Mouse (Mus musculus) hindbrain, embryonic 16.5 days (tissue): ENCODE measurements around the gene Arsg. TPM values are rescaled to one million over a fixed set of nuclear protein-coding genes. Genes with fewer than 3 reads are reported as not detected.

Experiments
- ATAC-seq: fragments of 200-750 bp; cut with Nextera tagmentation; 2 replicates; pipeline ENCODE4 v1.8.0; 2017; ENCODE audit warnings: moderate TSS enrichment, moderate library complexity
- H3K27ac ChIP-seq: fragments of 300-500 bp; sonication (generic); 2 replicates; pipeline ENCODE4 v1.5.1; 2014; ENCODE audit warnings: low read depth, mild to moderate bottlenecking, control low read depth, low read length, moderate library complexity
- H3K27me3 ChIP-seq: fragments of 300-500 bp; sonication (generic); replicated peaks from 2 replicates; pipeline ENCODE4 v1.6.1; 2014; ENCODE audit warnings: low read length; ENCODE audit not compliant: control insufficient read depth, insufficient read depth
- H3K36me3 ChIP-seq: fragments of 300-500 bp; sonication (generic); 2 replicates; pipeline ENCODE4 v1.6.1; 2014; ENCODE audit warnings: mild to moderate bottlenecking, low read length, moderate library complexity, mixed read lengths; ENCODE audit not compliant: control insufficient read depth, insufficient read depth
- H3K4me1 ChIP-seq: fragments of 300-500 bp; sonication (generic); 2 replicates; pipeline ENCODE4 v1.6.1; 2014; ENCODE audit warnings: low read depth, low read length; ENCODE audit not compliant: control insufficient read depth, insufficient read depth
- H3K4me2 ChIP-seq: fragments of 300-500 bp; sonication (generic); 2 replicates; pipeline ENCODE4 v1.6.1; 2014; ENCODE audit warnings: mild to moderate bottlenecking, low read length, control low read depth, moderate library complexity
- H3K4me3 ChIP-seq: fragments of 300-500 bp; sonication (generic); 2 replicates; pipeline ENCODE4 v1.5.1; 2014; ENCODE audit warnings: mild to moderate bottlenecking, low read length, control low read depth, moderate library complexity
- H3K9ac ChIP-seq: fragments of 300-500 bp; sonication (generic); 2 replicates; pipeline ENCODE4 v1.6.1; 2014; ENCODE audit warnings: low read depth, mild to moderate bottlenecking, control low read depth, low read length, moderate library complexity
- H3K9me3 ChIP-seq: fragments of 300-500 bp; sonication (generic); 2 replicates; pipeline ENCODE4 v1.6.1; 2014; ENCODE audit warnings: mild to moderate bottlenecking, low read length, moderate library complexity; ENCODE audit not compliant: control insufficient read depth
- WGBS: fragments of 180-500 bp; shearing (Covaris S2); extraction: QIAGEN DNeasy Blood & Tissue Kit; methylation state at CpG from one replicate; pipeline ENCODE4 v1.1.7; 2014; 5-methylcytosine and 5-hydroxymethylcytosine counted together
- polyA plus RNA-seq: library from polyadenylated mRNA; unstranded; fragments of >200 nt; fragmentation: Nextera tagmentation; extraction: Ambion mirVana; gene quantifications from 2 replicates; pipeline ENCODE4 v1.2.1, GENCODE M21; 2015

Arsg gene
- polyA plus RNA-seq, result 8.0 and 9.0 TPM in 2 replicates

DNA sequence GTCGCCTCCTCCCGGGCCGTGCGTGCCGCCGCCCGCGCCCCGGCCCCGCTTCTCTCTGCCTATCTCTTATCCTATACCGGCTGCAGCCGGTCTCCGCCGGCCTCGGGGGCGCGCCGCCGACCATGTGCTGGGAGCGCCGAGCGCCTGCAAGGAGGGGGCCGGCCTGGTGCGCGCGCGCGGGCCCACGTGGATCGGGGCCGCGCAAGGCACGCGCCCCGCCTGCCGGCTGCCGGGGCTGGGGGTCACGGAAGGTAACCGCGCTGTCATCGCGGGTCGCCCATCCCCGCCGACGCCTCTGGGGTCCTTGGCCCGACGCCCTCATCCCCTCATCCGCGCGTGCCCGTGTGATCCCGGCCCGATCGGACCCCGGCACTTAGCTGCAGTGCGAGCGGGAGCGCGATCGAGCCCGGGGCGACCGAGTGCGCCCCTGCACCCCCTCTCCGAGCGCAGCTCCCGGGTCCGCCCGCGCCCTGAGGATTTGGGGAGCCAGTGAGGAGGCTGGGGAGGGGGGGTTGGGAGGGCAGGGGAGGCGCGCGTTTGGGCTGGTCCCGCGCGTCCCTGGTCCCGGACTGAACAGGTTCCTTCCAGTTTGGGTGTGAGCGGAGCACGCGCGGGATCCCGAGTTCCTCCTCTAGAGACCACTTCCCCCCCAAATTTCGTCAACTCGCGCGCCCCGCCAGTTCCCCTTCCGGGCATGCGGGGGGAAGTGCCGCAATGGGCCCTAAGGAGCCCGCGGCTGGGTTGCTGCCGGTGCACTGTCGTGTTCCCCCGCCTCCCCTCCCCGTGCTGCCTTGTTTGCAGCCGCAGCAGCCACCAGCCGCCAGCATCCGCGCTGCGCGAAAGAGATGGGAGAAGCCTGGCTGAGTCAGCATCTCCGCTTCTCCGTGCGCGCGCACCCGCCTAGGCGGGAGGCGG lies at the start of gene Arsg, which contains the start of gene Slc16a6:
Gene Arsg, plus strand, starts transcription at position 204 of the 915 bp plus-strand sequence.
Gene Slc16a6, minus strand, starts transcription at position 428 of the 915 bp plus-strand sequence.
- WGBS, result under 1% methylated on average over 80 of the region's 111 CpGs
- Histone ChIP-seq H3K4me2 (peak within 1 kb of the TSS; percentile 91), H3K4me3 (peak within 1 kb of the TSS; percentile 85), H3K36me3 (no peaks in the 10 kb centered on the region), H3K4me1 (peaks cover 14% of the 10 kb centered on the region), H3K27me3 (no peaks in the 10 kb centered on the region), H3K27ac (peak within 1 kb of the TSS; percentile 96), H3K9me3 (no peaks in the 10 kb centered on the region), H3K9ac (peak within 1 kb of the TSS; percentile 91)
- ATAC-seq, result peak; percentile 85

DNA sequence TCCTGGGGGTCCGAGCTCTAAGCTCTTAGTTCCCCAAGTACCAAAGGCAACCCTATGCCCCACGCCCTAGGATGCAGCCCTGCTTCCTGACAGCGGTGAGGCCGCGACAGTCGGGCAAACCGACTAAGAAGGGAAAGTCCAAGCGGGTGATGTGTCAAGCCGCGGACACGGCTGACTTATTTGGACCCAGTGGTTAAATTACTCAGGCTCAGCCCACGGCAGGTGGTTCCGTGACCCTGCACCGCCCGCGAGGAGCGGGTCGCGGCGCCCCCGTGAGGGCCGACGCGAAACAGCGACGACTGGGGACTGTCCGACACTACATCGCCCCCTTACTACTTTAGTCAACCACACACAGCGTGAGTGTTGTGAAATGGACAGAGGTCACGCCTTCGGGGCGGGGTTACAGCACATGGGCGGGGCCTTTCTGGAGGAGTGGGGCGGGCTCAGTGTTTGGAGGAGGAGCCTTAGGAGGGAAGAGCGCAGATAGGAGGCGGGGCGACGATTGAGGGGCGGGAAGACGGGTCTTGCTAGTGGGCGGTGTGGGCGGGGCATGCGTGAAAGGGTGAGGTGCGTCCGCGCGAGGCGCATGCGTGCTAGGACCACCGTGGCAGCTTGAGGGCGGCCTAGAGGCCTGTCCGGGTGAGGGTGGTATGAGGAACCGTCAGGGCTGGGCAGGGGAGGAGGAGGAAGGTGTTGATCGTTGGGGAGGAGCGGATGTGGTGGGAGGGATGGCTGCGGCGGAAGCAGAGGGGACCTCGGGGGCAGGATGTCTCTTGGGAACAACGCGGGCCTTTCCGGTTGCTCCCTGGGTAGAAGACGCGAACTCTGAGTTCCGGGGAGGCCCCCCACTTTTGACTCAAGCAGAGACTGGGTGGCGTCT lies 47.5 kb upstream of the Arsg start, which contains the start of gene Amz2:
Gene Amz2, plus strand, starts transcription at position 555 of the 880 bp plus-strand sequence.
- Histone ChIP-seq H3K4me3 (peak within 1 kb of the TSS; percentile 69), H3K4me2 (peak within 1 kb of the TSS; percentile 79), H3K36me3 (peaks cover 11% of the 10 kb centered on the region), H3K9ac (peak within 1 kb of the TSS; percentile 86), H3K27ac (peak within 1 kb of the TSS; percentile 84), H3K27me3 (no peaks in the 10 kb centered on the region), H3K9me3 (no peaks in the 10 kb centered on the region; the same call in 1 of the 2 replicates), H3K4me1 (peaks cover 5% of the 10 kb centered on the region)
- peak; percentile 97 for ATAC-seq
- WGBS, result 1% methylated on average over 63 of the region's 65 CpGs

DNA sequence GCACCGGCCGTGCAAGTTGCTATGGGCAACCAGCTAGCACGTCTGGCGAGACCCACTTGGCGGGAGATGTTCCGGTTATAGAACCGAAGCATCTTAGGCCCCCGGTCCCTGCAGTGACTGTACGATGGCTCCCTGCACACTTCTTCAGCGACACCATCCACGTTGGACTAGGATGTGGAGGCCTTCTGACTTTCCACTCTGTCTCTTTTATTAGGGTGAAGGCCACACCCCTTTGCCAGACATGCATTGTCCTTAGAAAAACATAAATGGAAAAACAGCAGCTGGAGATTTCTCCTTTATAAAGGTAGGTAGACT lies 46.9 kb upstream of the Arsg start:
- ATAC-seq, result no peak

DNA sequence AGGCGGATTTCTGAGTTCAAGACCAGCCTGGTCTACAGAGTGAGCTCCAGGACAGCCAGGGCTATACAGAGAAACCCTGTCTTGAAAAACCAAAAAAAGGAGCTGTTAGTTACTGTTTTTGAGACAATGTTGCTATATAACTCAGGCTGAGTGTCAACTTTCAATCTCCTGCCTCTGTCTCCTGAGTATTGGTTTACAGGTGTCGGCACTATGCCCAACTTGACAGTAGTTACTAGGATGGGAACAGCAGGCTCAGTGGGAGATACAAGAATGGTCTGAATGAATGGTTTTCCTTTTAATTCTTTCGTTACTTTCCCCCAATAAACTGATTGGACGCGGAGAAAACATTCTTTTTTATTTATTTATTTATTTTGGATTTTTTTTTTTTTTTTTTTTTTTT lies 45.8 kb upstream of the Arsg start:
- Histone ChIP-seq H3K4me1 (peaks cover 5% of the 10 kb centered on the region), H3K27me3 (no peaks in the 10 kb centered on the region), H3K27ac (no peak overlapping the region), H3K9ac (no peak overlapping the region), H3K9me3 (no peaks in the 10 kb centered on the region), H3K36me3 (peaks cover 11% of the 10 kb centered on the region), H3K4me3 (no peak overlapping the region), H3K4me2 (peak overlapping the region; percentile 79)
- WGBS, result 97% methylated on average over 5 of the region's 5 CpGs
- no peak for ATAC-seq

More for the DNA sequence above, 46.9 kb upstream of the Arsg start:
- Histone ChIP-seq H3K4me2 (peak overlapping the region; percentile 79), H3K4me1 (peaks cover 5% of the 10 kb centered on the region), H3K9me3 (no peaks in the 10 kb centered on the region; the same call in 1 of the 2 replicates), H3K27ac (peak overlapping the region; percentile 84), H3K4me3 (peak overlapping the region; percentile 69), H3K9ac (peak overlapping the region; percentile 86), H3K36me3 (peaks cover 11% of the 10 kb centered on the region), H3K27me3 (no peaks in the 10 kb centered on the region)
- WGBS, result 0% methylated on average over 11 of the region's 11 CpGs

DNA sequence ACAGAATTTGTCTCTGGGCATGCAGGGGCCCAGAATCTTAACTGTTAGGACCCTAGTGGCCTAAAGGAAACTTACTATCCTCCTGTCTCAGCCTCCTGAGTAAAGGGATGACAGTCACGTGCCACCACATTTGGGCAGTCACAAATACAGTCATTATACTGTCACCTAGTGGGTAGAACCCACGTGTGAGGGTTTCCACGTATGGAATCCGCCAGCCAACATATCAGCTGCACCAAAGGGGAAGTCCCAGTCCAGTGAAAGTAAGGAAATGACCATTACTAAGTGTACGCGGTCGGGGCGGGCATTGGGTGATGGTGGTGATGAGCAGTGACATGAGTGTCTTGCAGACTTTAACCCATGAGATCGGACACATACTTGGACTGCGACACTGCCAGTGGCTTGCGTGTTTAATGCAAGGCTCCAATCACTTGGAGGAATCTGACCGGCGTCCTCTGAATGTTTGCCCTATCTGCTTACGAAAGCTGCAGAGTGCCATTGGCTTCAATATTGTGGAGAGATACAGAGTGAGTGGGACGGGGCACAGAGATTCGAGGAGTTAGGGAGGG lies 38.9 kb upstream of the Arsg start:
- H3K9ac ChIP-seq, result no peak overlapping the region
- no peak overlapping the region for H3K4me3 ChIP-seq
- no peaks in the 10 kb centered on the region for H3K27me3 ChIP-seq
- no peak for ATAC-seq
- WGBS, result 95% methylated on average over 16 of the region's 16 CpGs
- H3K36me3 ChIP-seq, result peaks cover 36% of the 10 kb centered on the region
- no peaks in the 10 kb centered on the region for H3K9me3 ChIP-seq
- H3K4me1 ChIP-seq, result no peaks in the 10 kb centered on the region
- no peak overlapping the region for H3K27ac ChIP-seq
- H3K4me2 ChIP-seq, result no peak overlapping the region

DNA sequence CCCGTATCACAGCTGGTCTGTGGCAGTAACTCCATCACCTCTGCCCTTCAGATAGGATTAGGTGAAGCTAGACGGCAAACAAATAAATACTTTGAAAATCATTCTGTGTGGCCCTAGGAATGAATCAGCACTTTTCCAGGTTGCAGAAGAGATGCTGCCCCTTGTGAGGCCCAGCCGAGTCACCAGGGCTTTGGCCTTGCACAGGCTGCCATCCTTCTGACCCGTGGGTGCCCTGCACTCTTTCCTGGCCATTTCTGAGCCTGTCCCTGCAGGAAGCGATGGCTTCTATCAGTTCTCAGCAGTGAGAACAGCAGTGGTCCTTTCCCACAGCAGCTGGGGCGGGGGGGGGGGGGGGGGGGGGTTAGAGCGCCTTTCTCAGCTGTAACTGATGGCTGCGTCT lies 36.3 kb upstream of the Arsg start:
- H3K27me3 ChIP-seq, result no peaks in the 10 kb centered on the region; the same call in 1 of the 2 replicates
- H3K4me1 ChIP-seq, result peaks cover 10% of the 10 kb centered on the region
- WGBS, result 69% methylated on average over 7 of the region's 8 CpGs
- H3K27ac ChIP-seq, result no peak overlapping the region
- no peaks in the 10 kb centered on the region for H3K9me3 ChIP-seq
- peaks cover 25% of the 10 kb centered on the region for H3K36me3 ChIP-seq
- no peak overlapping the region for H3K9ac ChIP-seq
- H3K4me2 ChIP-seq, result no peak overlapping the region
- H3K4me3 ChIP-seq, result no peak overlapping the region
- no peak for ATAC-seq

DNA sequence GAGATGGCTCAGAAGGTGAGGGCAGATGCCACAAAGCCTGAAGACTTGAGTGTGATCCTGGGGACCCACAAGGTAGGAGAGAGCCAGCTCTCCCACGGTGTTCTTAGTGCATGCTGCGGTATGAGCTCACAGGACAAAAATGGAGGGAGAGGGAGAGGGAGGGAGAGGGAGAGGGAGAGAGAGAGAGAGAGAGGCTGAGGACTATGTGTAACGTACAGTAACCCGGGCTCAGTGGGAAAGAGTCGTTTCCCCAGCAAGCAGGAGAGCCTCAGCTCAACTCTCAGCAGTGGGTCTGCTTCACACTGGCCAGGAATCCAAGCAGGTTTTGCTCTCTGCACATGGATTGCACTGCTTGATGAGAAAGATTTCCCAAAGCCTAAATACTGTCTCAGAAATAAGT lies 34.0 kb upstream of the Arsg start:
- Histone ChIP-seq H3K27ac (no peak overlapping the region), H3K36me3 (peaks cover 18% of the 10 kb centered on the region), H3K9me3 (no peaks in the 10 kb centered on the region), H3K4me2 (peak overlapping the region; percentile 66), H3K9ac (peak overlapping the region; percentile 62; the same call in 1 of the 2 replicates), H3K27me3 (no peaks in the 10 kb centered on the region; the same call in 1 of the 2 replicates), H3K4me3 (no peak overlapping the region), H3K4me1 (peaks cover 10% of the 10 kb centered on the region)
- WGBS, result 18% methylated on average over 5 of the region's 5 CpGs
- ATAC-seq, result peak; percentile 40; the same call in 1 of the 2 replicates

DNA sequence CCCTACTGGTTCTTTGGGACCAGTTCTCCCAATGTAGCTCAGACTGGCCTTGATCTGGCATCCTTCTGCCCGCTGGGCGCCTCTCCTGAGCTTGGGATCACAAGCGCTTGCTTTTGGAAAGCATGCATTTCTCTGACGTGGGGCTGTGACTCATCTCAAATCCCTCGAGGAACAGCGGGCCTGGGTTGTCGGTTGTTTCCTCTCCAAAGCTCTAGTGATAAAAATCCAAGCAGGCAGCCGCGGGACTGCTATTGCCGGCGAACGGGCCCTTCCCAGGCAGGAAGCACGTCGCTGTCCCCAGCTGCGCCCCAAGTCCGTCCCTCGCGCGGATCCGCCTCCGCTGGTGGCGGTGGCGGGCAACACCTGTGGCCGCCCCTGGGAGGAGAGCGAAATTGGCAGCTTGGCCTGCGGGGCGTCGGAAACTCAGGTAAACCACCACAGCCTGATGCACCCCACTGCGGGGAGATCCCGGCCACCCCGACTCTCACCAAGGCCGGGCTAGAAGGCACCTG lies 33.3 kb upstream of the Arsg start:
- peak overlapping the region; percentile 66 for H3K4me2 ChIP-seq
- peak overlapping the region; percentile 45 for H3K4me3 ChIP-seq
- no peaks in the 10 kb centered on the region; the same call in 1 of the 2 replicates for H3K27me3 ChIP-seq
- H3K9ac ChIP-seq, result peak overlapping the region; percentile 62
- H3K27ac ChIP-seq, result no peak overlapping the region
- H3K9me3 ChIP-seq, result no peaks in the 10 kb centered on the region
- H3K36me3 ChIP-seq, result peaks cover 13% of the 10 kb centered on the region
- peak; percentile 76 for ATAC-seq
- H3K4me1 ChIP-seq, result peaks cover 10% of the 10 kb centered on the region
- WGBS, result 2% methylated on average over 32 of the region's 32 CpGs
